Mouse (Mus musculus) right cerebral cortex, adult 2 months (tissue): ENCODE results near the gene Ccdc194.

Experiments
- DNase-seq, 2 experiments: peaks; one replicate each; pipeline ENCODE4 v3.0.0; 2021 to 2022; ENCODE audit warnings: low spot score in 2 of 2

Ccdc194 gene

DNA sequence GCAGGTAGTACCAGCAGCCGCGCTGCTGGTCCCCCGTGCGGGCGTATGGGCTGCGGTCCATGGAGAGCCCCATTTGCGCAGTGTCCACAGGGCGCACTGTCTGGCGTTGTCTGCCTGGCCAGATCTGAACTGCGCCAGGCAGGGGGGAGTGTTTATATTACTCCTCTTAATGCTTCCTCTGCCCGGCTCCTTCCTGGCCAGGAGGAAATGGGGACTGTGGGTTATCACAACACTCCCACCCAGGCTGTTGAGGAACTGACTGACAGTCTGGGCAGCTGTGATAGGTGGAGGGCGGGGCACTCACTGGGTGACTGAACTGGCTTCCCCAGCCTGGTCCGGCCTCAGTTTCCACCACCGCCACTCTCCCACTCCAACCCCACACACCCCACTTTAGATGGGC, 13.9 kb downstream of the Ccdc194 start, which contains the start of gene Plvap:
TSS of gene Plvap (minus strand) at position 109 of the 400 bp plus-strand sequence.
- no peak for DNase-seq

DNA sequence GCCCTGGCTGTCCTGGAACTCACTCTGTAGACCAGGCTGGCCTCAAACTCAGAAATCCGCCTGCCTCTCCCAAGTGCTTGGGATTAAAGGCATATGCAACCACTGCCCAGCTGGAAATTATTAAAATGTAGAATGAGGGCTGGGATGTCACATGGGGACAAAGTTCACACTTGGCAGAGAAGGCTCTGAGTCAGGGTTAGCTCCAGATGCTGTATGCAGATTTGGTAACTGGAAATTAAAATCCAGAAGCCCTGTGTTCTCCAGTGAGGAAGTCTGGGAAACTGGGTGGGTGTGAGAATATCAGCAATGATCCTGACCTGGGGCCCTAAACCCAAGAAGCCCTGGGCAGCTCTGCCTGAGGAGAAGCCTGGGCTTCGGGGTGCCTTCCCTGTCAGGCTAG, 16.2 kb downstream of the Ccdc194 start:
- no peak for DNase-seq

DNA sequence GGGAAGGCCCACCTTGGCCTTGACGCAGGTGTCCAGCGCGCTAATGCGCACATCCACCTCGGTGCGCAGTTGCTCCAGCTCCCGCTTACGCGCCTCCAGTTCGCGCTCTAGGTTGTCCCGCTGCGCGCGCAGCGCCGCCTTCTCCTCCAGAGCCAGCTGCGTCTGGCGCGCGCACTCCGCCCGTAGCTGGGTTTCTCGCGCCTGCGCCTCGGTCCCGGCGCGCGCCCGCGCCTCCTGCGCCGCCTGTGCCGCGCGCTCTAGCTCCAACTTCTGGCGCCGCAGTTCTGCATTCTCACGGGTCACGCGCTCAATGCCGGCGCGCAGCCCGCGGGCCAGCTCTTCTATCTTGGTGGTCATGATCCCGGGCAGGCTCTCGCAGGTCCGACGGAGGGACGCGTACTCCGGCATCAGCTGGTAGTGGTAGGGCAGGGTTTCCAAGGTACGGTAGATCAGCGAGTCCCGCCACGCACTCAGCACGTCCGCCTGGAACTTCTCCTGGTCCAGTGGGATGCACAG, 17.9 kb downstream of the Ccdc194 start:
- peak; percentile 77 to 89 for DNase-seq

DNA sequence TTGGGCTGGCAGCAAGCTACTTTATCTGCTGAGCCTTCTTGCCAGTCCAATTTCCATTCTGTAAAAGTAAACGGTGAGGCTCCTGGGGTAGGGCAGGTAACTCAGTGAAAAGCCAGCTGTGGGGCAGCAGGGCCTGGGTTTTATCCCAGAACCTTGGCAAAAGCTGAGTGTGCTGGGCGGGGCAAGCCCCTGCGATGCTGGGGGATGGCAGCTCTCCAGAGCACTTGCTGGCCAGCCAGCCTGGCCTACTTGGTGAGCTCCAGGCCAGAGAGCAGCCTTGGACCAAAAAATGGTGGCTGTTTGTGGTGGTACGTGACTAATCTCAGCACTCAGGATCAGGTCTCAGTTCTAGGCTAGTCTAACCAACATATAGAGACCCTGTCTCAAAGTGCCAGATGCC, 19.5 kb downstream of the Ccdc194 start:
- DNase-seq, result no peak

DNA sequence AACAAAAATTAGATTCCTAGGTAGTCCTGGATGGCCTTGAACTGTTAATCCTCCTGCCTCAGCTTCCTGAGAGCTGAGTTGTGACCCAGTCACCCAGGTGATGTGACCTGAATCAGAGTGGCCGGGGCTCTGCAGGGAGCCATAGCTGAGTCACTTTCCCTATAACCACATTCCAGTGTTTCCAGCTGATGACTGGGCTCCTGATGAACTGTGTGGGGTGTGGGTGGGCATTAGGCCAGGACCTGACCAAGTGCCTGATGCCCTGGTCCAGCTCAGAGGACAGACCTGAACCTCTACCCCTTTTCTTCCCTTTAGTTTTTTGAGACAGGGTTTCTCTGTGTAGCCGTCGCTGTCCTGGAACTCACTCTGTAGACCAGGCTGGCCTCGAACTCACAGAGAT, 20.2 kb downstream of the Ccdc194 start:
- DNase-seq, result no peak

DNA sequence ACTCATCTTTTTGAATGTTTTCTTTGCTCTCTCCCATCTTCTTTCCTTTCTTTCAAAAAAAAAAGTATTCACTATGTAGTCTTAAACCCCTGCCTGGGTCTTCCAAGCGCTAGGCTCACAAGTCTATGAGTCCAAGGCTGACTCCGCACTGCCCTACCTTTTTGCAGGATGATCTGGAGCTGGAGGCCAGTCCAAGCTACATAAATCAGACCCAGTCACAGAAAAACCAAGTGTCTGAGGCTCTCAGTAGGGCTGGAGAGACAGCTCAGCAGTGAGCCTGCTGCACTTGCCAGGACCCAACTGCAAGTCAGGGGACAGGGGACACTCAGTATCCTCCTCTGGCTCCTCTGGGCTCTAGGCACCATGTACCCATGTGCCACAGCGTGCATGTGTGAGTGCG, 21.2 kb downstream of the Ccdc194 start:
- no peak for DNase-seq

DNA sequence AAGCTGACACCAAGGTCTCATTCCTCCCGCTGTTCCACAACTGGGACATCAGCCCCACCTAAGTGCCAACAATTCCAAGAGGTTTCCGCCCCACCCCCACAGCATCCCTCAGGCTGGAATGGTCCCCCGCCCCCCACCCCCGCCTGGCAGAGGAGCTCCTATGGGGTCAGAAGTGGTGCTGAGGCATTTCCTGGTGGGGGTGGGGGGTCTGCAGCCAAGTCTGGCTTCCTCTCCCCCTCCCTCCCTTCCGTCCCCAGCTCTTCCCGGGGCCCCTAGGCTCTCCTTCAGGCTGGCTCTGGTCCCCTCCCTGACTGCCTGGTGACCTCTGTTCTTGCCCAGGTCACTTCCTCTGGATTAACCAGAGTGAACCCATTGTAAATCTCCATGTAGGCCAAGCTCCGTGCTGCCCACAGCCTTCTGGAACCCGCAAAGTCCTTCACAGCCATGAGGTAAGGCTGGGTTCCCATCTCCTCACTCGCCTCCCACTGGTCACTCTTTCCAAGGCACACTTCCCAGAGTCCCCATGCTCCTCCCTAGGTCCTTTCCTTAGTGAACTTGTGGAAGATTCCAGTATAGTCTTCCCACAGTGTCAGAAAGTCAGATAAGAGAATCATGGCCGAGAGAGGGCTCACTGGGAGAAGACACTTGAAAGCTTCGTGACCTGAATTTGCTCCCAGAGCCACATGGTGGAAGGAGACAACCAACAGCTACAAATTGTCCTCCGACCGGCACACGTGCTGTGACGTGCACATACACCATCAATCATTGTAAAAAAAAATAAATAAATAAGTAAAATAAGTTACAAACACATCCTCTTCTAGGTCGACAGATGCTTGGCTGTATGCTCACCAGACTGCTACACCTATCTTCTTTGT, 26.5 kb downstream of the Ccdc194 start:
- no peak for DNase-seq

DNA sequence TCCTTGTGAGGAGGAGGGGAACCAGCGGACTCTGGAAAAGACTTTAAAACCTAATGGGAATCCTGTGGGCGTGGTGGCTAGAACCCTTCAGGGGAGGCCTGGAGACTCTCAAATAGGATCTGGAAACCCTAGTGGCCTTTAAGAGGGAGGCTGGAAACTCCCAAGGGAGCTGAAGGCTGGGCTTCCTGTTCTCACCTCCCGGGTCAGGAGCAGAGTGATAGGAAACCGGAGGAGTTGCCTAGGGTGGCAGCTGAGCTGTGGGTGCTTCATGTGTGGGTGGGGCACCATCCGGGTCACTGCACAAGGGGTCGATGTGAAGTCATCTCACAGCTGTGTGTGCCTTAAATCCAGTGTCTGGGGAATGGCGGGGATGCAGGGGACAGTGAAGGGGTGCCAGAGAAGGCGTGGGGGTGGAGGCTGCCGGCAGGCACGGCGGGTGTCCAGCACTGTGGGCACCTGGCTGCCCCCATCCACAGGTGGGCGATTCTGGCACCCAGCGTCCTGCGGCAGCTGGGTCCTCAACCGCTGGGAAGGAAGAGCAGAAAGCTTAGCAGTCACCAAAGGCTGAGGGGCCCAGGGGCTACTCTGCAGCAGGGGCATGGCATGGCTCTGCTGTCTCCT, 27.5 kb downstream of the Ccdc194 start:
- no peak for DNase-seq

DNA sequence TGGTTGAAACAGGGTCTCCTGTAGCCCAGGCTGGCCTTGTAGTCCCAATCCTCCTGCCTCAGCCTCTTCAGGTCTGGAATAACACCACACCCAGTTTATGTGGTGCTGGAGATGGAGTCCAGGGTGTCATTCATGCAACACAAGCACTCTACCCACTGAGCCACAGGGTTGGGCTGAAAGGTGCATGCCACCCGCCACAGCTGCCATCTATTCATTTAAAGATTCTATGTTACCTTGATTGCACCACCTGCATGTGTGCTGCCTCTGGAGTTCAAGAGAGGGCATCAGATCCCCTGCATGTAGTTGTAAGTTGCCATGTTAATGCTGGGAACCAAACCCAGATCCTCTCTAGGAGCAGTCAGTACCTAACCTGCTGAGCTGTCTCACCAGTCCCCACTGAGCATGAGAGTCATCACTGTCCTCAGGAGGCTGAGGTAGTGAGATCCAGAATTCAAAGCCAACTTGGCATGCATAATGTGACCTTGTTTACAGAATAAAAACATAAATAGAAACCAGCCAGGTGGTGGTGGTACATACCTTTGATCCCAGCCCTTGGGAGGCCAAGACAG, 28.4 kb downstream of the Ccdc194 start:
- DNase-seq, result no peak

DNA sequence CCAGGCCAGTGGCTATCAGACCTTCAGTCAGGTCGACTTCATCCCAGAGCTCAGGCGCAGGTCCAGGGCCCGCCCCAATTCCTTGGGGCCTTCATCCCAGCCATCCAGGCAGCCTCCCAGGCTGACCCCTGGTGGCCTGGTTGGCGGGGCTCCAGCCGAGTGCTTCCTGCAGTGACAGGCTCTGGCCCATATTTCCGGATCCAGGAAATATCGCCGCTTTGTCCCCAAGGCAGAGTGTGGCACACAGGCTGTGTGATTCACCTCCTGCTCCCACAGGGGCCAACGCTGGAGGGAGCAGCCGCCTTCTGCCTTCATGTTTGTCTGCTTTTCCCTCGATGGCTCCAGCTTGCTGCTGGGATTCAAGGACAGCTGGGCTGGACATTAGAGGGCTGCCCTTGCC, 29.0 kb downstream of the Ccdc194 start:
- DNase-seq, result no peak

DNA sequence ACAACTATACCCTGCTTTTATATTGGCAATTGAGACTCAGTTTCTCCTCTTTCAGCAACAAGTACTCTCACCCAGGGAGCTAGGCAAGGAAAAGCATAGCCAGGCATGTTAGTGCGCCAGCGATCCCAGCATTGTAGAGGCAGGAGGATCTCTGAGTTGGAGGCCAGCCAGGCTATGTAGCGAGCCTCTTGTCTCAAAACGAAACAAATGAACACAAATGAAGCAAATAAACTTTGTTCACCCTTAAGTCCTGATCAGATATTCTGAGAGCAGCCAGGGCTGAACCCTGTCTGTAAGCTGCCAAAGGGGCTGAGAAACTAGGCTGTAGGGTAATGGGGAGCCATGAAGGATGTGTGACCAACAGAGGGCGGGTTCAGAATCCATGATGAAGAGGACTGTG, 29.7 kb downstream of the Ccdc194 start:
- DNase-seq, result no peak

DNA sequence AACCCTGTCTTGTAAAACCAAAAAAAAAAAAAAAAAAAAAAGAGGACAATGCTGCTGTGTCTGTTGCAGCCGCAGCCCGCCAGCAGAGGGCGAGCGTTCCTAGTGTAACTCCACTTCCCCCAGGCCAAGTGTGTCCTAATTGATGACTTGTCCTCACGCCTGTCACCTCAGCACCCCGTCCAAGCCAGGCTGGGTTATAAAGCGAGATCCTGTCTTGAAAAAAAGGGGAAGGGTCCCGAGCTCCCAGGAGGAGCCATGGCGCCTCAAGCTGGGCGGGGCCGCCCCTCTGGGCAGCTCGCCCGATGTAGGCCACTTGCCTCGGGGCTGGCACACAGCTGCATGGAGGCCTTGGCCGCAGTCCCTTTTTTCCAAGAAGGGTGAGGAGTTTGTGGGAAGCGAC, 30.5 kb downstream of the Ccdc194 start:
- DNase-seq, result peak; percentile 83 to 86

DNA sequence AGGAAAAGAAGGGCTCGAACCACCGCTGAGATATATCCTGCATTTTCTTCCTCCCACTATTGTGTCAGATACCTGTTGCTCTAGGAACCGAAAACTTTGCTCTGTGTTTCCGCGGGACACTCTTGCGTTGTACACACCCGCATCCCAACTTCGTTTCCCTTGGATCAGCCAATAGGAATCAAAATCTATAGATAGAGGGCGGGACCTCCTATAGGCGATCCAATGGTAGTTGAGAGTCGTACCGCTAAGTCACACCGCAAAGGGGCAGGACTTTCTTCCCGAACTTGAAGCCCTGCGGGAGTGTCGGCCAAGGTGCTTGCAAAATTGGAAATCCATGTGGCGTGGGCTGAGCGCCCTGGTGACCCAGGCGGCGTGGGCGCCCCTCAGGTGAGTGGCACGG, 37.1 kb downstream of the Ccdc194 start:
- DNase-seq, result peak; percentile 85 to 91

DNA sequence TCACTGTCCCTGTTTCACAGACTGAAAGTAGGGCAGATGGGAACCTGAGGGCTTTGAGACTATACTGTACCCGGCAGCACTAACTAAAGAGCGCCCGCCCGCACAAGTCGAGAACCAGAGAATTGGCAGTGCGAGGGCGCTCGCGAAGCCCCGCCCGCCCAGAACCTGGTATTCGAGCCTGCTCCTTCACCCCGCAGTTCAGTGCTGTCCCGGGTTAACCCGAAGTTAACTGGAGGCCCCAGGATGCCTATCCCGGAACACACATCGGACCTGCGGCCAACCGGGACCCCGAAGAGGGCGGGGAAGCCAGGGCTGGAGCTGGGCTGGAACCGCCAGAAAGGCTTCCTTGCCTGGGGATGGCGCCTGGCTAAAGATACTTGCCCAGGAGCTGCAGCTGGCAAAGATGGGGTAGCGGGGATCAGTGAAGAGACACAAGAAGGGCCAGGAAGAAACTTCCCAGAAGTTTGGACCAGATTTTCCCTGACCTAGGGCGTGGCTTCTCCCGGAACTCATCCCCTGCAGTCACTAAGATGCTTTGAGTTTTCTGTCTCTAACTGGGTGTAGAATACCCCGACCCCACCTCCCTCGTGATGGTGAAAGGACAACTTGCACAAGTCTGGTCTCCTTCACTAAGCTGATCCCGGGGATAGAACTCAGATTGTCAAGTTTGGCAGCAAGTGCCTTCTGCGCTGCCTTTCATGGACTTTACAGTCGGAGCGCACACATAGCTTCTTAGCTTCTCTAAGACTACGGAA, 37.6 kb downstream of the Ccdc194 start, which contains the start of gene Gtpbp3:
TSS of gene Gtpbp3 (plus strand) at position 413 of the 755 bp plus-strand sequence.
- peak; percentile 79 to 87 for DNase-seq

DNA sequence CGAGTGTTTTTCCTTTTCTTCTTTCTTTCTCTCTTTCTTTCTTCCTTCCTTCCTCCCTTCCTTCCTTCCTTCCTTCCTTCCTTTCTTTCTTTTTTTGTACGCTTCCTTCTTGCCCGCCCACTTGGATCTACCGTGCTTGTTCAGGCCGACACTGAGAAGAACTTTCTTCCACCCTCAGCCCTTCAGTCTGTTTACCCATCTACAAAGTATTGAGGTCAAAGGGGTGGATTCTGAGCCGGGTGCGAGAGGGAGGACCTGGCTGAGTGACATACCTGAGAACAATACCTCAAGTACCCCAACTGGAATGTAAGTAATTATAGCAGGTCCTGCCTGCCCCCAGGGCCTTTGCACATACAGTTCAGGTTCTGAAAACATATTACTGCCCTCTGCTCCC, 39.4 kb downstream of the Ccdc194 start:
- no peak for DNase-seq

DNA sequence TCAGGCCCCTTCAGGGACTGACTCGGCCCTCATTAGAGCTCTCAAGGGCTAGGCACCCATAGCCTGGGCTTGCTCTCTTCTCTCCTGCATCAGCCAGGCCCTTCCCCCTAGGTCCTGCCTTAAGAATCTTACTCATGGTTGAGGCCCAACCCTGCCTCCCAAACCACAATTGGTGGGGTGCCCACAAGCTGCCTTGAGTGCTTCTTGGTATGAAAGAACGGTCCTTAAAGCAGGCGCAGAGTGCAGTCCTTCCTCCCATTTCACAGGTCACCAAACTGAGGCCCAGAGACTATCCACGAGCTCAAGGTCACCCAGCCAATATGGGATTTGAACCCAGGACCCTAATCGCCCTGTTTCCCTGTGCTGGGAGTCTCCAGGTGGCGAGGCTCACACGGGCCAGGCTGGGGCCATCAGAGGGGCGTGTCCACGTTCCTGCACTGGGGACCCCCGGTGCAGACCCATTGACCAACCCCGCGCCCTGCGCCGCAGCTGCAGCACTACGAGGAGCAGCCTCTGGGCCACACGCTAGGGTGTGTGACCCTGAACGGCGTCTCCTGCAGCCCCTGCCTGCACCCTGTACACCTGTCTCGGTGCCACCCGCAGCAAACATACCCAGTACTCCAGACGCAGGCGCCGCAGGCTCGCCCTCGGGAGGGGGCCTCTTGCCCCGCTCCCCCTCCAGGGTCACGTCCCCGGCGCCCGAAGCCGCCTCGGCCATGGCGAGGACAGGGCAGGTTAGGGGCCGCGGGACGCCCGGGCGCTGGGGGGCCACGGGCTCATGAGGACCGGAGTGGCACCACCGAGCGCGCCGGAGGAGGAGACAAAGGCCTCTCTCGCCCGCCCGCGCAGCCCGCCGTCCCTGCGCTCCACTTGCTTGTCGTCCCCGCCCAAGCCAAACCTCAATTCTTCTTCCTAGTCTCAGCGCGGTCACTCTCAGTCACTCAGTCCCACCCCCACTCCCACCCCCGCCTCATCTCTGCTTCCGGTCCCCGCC, 40.1 kb downstream of the Ccdc194 start, which contains the start of gene Ano8:
TSS of gene Ano8 (minus strand) at position 822 of the 994 bp plus-strand sequence.
- DNase-seq, result peak; percentile 88 to 90

DNA sequence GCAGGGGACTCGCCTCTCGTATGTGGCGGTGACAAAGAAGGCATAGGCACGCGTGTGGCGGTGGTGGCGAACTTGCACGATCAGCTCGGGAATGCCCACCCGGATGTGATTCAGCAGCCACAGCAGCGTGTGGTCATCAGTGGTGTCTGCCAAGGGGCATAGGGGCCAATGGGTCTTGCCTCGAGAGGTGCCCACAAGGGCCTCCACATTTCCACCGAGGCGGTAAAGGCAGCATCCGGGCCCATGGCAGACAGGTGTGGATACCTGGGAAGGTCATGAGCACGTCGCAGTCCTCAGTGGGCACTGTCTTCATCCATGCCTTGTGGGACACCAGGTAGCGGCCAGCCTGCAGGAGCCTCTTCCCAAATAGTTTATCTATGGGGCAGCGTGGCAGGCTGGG, 40.8 kb downstream of the Ccdc194 start:
- no peak for DNase-seq

DNA sequence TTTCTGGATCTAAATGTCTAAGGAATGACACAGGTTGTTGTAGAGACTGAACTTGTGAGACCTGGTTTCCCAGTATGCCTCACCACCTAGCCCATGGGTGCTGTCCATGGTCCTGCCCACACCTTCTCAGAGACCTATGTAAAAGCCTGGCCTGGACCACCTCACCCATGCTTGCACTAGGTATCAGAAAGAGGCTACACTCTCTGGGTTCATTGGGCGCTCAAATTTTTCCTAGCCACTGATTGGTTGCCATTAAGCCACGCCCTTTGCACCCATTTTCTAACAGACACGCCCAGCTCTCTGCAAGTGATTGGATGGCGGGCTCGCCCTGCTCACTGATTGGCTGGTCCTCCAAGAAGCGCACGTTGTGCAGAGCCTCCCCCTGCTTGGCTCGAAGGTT, 41.6 kb downstream of the Ccdc194 start:
- no peak for DNase-seq

DNA sequence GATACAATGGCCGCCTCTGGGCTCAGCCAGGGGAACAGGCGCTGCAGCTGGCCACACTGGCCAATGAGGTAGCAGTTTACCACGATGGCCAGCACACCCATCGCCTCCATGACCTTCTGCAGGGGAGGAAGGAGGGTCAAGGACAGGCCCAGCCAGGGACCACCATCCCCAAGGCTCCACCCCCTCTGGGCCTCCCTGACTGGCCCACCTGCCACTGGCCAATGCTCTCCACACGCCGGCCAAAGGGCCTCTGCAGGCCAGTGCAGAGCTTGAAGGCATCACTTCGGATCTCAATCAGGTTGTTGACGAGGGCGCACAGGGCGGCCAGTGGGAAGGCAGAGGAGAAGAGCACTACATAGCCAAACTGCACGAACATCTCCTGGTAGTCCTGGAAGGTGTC, 46.6 kb downstream of the Ccdc194 start:
- no peak for DNase-seq

DNA sequence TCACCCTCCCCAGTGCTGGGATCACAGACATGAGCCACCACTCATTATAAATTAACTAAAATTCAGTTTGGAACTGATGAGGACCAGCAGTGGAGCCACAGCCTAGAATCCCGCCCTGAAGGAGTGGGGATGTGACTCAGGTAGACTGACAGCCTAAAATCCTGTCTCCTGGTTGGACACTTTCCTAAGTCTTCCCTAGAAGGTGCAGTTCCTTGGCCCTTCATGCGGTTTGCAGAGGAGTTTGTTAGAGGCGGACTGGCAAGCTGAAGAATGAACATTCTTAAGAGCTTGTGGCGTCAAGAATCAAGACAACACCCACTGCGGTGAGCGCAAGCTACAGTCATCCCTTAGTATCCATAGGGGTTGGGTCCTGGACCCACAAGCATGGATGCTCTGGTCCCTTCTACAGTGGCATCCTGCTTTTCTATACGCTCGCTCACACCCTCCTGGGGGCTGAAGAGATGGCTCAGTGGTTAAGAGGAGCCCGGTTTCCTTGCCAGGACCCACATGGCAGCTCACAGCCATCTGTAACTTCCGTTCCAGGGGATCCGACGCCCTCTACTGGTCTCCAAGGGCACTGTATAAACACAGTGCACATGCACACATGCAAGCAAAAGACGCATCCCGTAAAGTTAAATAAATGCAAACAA, 48.2 kb downstream of the Ccdc194 start:
- no peak for DNase-seq
